Mouse (Mus musculus) layer of hippocampus, adult 2 months (tissue): ENCODE results near the gene Cylc1. TPM values are rescaled to one million over a fixed set of nuclear protein-coding genes. Genes with fewer than 3 reads are reported as not detected.

Experiments used
- DNase-seq, 2 experiments: peaks; one replicate each; pipeline ENCODE4 v3.0.0; 2022; ENCODE audit warnings: low spot score in 2 of 2
- H3K27ac ChIP-seq: fragments of 200-600 bp; 2 replicates; pipeline ENCODE4 v1.8.1; 2022
- H3K4me3 ChIP-seq: fragments of 200-600 bp; 2 replicates; pipeline ENCODE4 v1.8.1; 2022; ENCODE audit warnings: mild to moderate bottlenecking
- CTCF ChIP-seq: fragments of 200-600 bp; conservative IDR thresholded peaks from 2 replicates; pipeline ENCODE4 v1.8.1; 2022; ENCODE audit warnings: antibody characterized with exemption, mild to moderate bottlenecking, moderate library complexity
- long read RNA-seq, 2 experiments: library from polyadenylated mRNA; stranded (forward); transcript quantifications; one replicate each; pipeline ENCODE4 v2.0.0; 2021; ENCODE audit warnings: borderline mapping rate in 2 of 2
- total RNA-seq, 2 experiments: library from RNA; stranded (reverse); gene quantifications; 2 replicates each; pipeline ENCODE4 v1.2.3; 2021

Gene Cylc1
- not detected for total RNA-seq
- long read RNA-seq, experiment 1, result 0 reads
- long read RNA-seq, experiment 2, result 0 reads

DNA sequence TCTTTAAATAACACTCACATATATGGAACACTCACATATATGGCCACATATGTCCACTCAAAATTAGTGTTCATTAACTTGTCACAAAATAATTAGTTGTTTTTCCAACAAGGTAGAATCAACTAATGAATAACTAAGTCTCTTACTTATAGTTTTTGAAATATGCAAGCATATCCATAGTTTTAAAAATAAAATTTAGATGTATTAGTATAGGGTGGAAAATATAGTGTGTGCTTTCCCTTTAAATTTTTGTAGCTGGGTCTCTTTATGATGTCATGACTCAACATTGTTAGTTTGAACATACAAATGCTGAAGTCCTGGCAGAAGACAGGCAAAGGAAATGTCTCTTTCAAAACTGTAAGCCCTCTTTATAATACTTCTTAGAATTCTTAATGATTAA lies at the start of gene Cylc1:
Gene Cylc1, plus strand, starts transcription at position 301 of the 400 bp plus-strand sequence.
- no peak within 1 kb of the TSS for H3K4me3 ChIP-seq
- H3K27ac ChIP-seq, result no peak within 1 kb of the TSS
- no peak for TF ChIP-seq CTCF
- DNase-seq, result no peak

DNA sequence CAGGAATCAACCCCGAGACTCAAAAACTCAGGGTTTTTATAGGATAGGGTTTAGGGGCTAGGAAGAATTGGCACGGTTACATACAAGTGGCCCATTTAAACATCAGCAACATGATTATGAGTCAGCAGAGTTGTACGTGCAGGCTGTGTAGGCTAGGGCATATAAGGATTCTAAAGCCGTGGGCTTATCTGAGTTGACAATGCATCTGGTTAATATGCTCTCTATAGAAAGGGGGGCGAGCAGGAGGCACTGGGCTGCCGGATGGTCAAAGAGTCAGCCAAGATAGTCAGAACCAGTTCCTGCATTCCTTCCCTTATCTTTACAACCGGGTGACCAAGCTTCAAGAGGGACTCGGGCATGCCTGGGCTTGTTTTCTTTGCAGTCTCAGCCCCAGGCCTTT lies 31.5 kb upstream of the Cylc1 start:
- Histone ChIP-seq H3K4me3 (no peak overlapping the region), H3K27ac (no peak overlapping the region)
- TF ChIP-seq CTCF, result no peak
- no peak for DNase-seq

DNA sequence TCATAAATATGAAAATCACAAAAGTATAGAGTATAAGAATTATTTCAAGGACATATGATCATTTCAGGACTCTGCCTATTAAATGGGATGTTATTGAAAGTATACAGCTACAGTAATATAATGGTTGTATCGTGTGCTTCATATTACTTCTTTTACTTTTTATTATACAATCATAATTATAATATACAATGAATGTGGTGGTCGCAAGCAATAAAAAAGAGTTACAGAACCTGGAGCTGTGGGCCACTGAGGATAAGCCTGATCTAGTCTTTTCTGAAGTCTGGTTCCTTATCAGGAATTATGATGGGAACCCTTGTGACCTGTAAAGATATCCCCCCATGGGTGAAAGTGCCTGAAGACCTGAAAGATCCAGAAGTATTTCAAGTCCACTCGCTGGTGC lies 57.8 kb downstream of the Cylc1 start, which contains the start of gene Gm10112:
Gene Gm10112, plus strand, starts transcription at position 301 of the 400 bp plus-strand sequence.
- Histone ChIP-seq H3K4me3 (no peak within 1 kb of the TSS), H3K27ac (no peak within 1 kb of the TSS)
- TF ChIP-seq CTCF, result no peak
- no peak for DNase-seq

Other genes starting within 250 kb of the Cylc1 start
- not detected for gene Gm10112, start 57.9 kb downstream of the Cylc1 start, total RNA-seq